In the genomic region with DNA sequence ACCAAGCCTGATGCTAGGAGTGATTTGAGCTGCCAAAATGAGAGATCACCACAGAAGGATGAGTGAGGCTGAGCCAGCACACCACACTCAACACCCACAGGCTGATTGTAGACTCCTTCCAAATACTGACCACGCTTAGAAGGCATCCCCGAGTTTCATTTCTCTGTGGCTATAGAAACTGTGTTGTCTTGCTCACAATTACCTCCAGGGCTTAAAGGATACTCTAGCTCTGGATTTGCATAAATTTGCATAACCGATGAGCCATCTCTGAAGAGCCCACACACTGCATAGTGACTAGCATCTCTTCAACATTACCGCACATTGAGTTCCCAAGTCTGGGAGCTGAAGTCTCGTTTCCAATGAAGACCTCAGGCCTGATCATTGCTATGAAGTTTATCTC, we compare ENCODE assay signal across 11 mouse cellular contexts.
A peak's percentile ranks its signal among the peaks of the same experiment; 100 is the strongest.
DNase-seq lines count a peak whose midpoint lies in the region; ATAC-seq and TF ChIP-seq lines count a peak whose summit lies in the region.
"Had no signal": no experiment of that assay in that cellular context is flagged by ENCODE, and none has a peak within 500 bp of the region (broad histone marks: within the 10 kb centered on the region; RNA-seq: fewer than 3 reads in every experiment).

No protein-coding gene starts in this region.

- TF ChIP-seq RAD21 in CH12.LX (IDR thresholded peaks at IDR 0.05; ENCODE audit: low read depth, low read length), result no peak

- ATAC-seq in hindbrain, embryonic 11.5 days (ENCODE audit: low FRiP score), result peak; percentile 75; the same call in 1 of the 2 replicates
- peak; percentile 76 for ATAC-seq in midbrain, embryonic 15.5 days (replicated peaks)

- H3K9me3 ChIP-seq in CH12.LX (replicated peaks; ENCODE audit: low read length), result peaks cover 8% of the 10 kb centered on the region
- H3K9me3 ChIP-seq in hindbrain, embryonic 11.5 days (ENCODE audit: control insufficient read depth, low read length), result no peaks in the 10 kb centered on the region
- H3K9me3 ChIP-seq in midbrain, embryonic 15.5 days, result no peaks in the 10 kb centered on the region
- H3K9me3 ChIP-seq: stomach, embryonic 15.5 days had no signal

- 58% methylated on average over 5 of the region's 5 CpGs for WGBS in hindbrain, embryonic 11.5 days
- 11% methylated on average over 5 of the region's 5 CpGs for WGBS in midbrain, embryonic 15.5 days

- DNase-seq in CH12.LX (ENCODE audit: extremely low read depth) (peak; percentile 59), R1 (ENCODE audit: low read depth, low spot score) (peak; percentile 25)
- DNase-seq in hindbrain, embryonic 11.5 days (ENCODE audit: low spot score), result peak; percentile 25
- no peak for DNase-seq in ovary, adult 18-20 months (ENCODE audit: low spot score)
- DNase-seq in layer of hippocampus, adult 9-11 months, result no peak
- DNase-seq in adrenal gland, postnatal 10 days, result no peak
- DNase-seq: cerebellum, adult 9-10 months; heart, adult 18-20 months; heart, postnatal 14 days had no signal

- no peaks in the 10 kb centered on the region for H3K36me3 ChIP-seq in CH12.LX (replicated peaks in 1 of 2; ENCODE audit: control insufficient read depth in 1 of 2, insufficient read depth in 1 of 2, low read length in 1 of 2)
- no peaks in the 10 kb centered on the region for H3K36me3 ChIP-seq in hindbrain, embryonic 11.5 days (ENCODE audit: control insufficient read depth, insufficient read depth, low read length)
- H3K36me3 ChIP-seq in midbrain, embryonic 15.5 days (replicated peaks), result no peaks in the 10 kb centered on the region
- H3K36me3 ChIP-seq: stomach, embryonic 15.5 days had no signal

- no peak overlapping the region for H3K27ac ChIP-seq in CH12.LX (ENCODE audit: insufficient read depth, low read depth)
- peak overlapping the region; percentile 27; the same call in 1 of the 2 replicates for H3K27ac ChIP-seq in hindbrain, embryonic 11.5 days (ENCODE audit: low read depth, low read length)
- H3K27ac ChIP-seq in midbrain, embryonic 15.5 days, result 0 out of 2 replicates have a peak overlapping the region, but pooled peaks have one; percentile 38
- H3K27ac ChIP-seq: stomach, embryonic 15.5 days had no signal

- no peak for TF ChIP-seq CTCF in CH12.LX (conservative IDR thresholded peaks at IDR 0.05 in 1 of 2, IDR thresholded peaks at IDR 0.05 in 1 of 2; ENCODE audit: low read depth in 2 of 2, low read length in 2 of 2)

- H3K27me3 ChIP-seq in CH12.LX (replicated peaks), result no peaks in the 10 kb centered on the region
- no peaks in the 10 kb centered on the region for H3K27me3 ChIP-seq in hindbrain, embryonic 11.5 days (ENCODE audit: control insufficient read depth, insufficient read depth, low read length)
- H3K27me3 ChIP-seq in midbrain, embryonic 15.5 days (replicated peaks), result no peaks in the 10 kb centered on the region
- H3K27me3 ChIP-seq: stomach, embryonic 15.5 days had no signal

- TF ChIP-seq POLR2A in CH12.LX (IDR thresholded peaks at IDR 0.05; ENCODE audit: low read depth, low read length), result no peak

- H3K4me3 ChIP-seq in CH12.LX (replicated peaks in 1 of 3; ENCODE audit: low read depth in 2 of 3, low read length in 2 of 3, poor library complexity in 1 of 3), result no peak overlapping the region
- H3K4me3 ChIP-seq in hindbrain, embryonic 11.5 days (ENCODE audit: low read depth, low read length), result no peak overlapping the region
- no peak overlapping the region for H3K4me3 ChIP-seq in midbrain, embryonic 15.5 days
- H3K4me3 ChIP-seq: stomach, embryonic 15.5 days had no signal

- no peaks in the 10 kb centered on the region for H3K79me2 ChIP-seq in CH12.LX (replicated peaks; ENCODE audit: control insufficient read depth, extremely low read depth, insufficient read depth, poor library complexity, severe bottlenecking)

- in situ Hi-C loops in CH12.LX (cut with MboI; ENCODE audit: low pct_ligation_motif_present, low pct_unique_long_range_greater_than_20kb, low sequenced_read_pairs), result no loop called here

- dilution Hi-C loops in CH12.LX (cut with MboI; ENCODE audit: extremely low pct_ligation_motif_present, extremely low pct_unique_long_range_greater_than_20kb, low sequenced_read_pairs), result no loop called here

- no peak for TF ChIP-seq EP300 in CH12.LX (IDR thresholded peaks at IDR 0.05; ENCODE audit: low read length)

- H3K4me2 ChIP-seq in CH12.LX (ENCODE audit: insufficient read depth, low read depth, poor library complexity, severe bottlenecking), result no peak overlapping the region; the same call in 1 of the 2 replicates
- no peak overlapping the region for H3K4me2 ChIP-seq in hindbrain, embryonic 11.5 days (replicated peaks; ENCODE audit: low read depth, low read length)
- H3K4me2 ChIP-seq in midbrain, embryonic 15.5 days, result no peak overlapping the region
- H3K4me2 ChIP-seq: stomach, embryonic 15.5 days had no signal

- H3K4me1 ChIP-seq in CH12.LX (ENCODE audit: control insufficient read depth in 1 of 2, insufficient read depth in 2 of 2), result peaks cover 5 to 9% of the 10 kb centered on the region in 2 experiments; a peak in 3 of 4 replicates
- no peaks in the 10 kb centered on the region for H3K4me1 ChIP-seq in hindbrain, embryonic 11.5 days (replicated peaks; ENCODE audit: control insufficient read depth, insufficient read depth, low read length)
- peaks cover 12% of the 10 kb centered on the region for H3K4me1 ChIP-seq in midbrain, embryonic 15.5 days

- no peak overlapping the region for H3K9ac ChIP-seq in CH12.LX (ENCODE audit: insufficient read depth, low read depth)
- H3K9ac ChIP-seq in hindbrain, embryonic 11.5 days (ENCODE audit: low read depth, low read length), result no peak overlapping the region
- no peak overlapping the region for H3K9ac ChIP-seq in midbrain, embryonic 15.5 days
- H3K9ac ChIP-seq: stomach, embryonic 15.5 days had no signal

TF ChIP-seq in CH12.LX, 34 proteins besides CTCF, POLR2A, EP300 and RAD21:
- no peak for TF ChIP-seq BHLHE40 (IDR thresholded peaks at IDR 0.05; ENCODE audit: low read depth, low read length)
- TF ChIP-seq USF1 (IDR thresholded peaks at IDR 0.05; ENCODE audit: low read depth, low read length), result no peak
- TF ChIP-seq ZKSCAN1 (IDR thresholded peaks at IDR 0.05; ENCODE audit: borderline replicate concordance, low read depth, low read length), result no peak
- no peak for TF ChIP-seq TCF12 (IDR thresholded peaks at IDR 0.05; ENCODE audit: low read depth, low read length)
- no peak for TF ChIP-seq SIN3A (IDR thresholded peaks at IDR 0.05; ENCODE audit: low read length)
- no peak for TF ChIP-seq CHD2 (IDR thresholded peaks at IDR 0.05; ENCODE audit: low read length)
- no peak for TF ChIP-seq MYC (IDR thresholded peaks at IDR 0.05; ENCODE audit: low read depth, low read length)
- TF ChIP-seq TBP (conservative IDR thresholded peaks at IDR 0.05; ENCODE audit: low read depth, low read length), result no peak
- no peak for TF ChIP-seq JUND (conservative IDR thresholded peaks at IDR 0.05; ENCODE audit: low read depth, low read length)

Comparison
In these comparisons a context has a peak if more than half of its experiments do, and no peak if none do; other contexts are left out.
1. DNase-seq: peak in CH12.LX (single experiment), R1 (single experiment) and hindbrain, embryonic 11.5 days (single experiment); none in ovary, adult 18-20 months (single experiment), layer of hippocampus, adult 9-11 months (single experiment) and adrenal gland, postnatal 10 days (single experiment).